Mouse (Mus musculus) left cerebral cortex, postnatal 36 days (tissue): Measurements from ENCODE around the gene Gpr162. TPM values are rescaled to one million over a fixed set of nuclear protein-coding genes. Genes with fewer than 3 reads are reported as not detected.
"Not testable (repeated sequence)": the region's sequence is repeated elsewhere in the genome, so short reads cannot be mapped to it uniquely, and the experiment has no call there.

Experiments
- DNase-seq, 2 experiments: peaks; one replicate each; pipeline ENCODE4 v3.0.0; 2021 to 2022; ENCODE audit warnings: low spot score in 2 of 2, mixed read lengths in 1 of 2
- intact Hi-C: fragments of 180-260 bp; cut with DNase I; formaldehyde crosslinking; loops from one replicate; pipeline ENCODE4 v1.15.1; 2025
- total RNA-seq, 2 experiments: library from RNA; stranded (reverse); gene quantifications; 2 replicates each; pipeline ENCODE4 v1.2.3; 2021

Gene Gpr162
- total RNA-seq, 2 experiments from 2014 or later = 218 to 235 TPM

- intact Hi-C loops = loop anchor here (10.0 kb wide), 1 partner anchor 230 kb away; no protein-coding TSS in a partner anchor
- DNase-seq = no peak
These were observed 9.1 kb downstream of the Gpr162 start for GRCm38 (mm10) chr6:124854647-124855046.

- intact Hi-C loops = loop anchor here (10.0 kb wide), 1 partner anchor 234 kb away; no protein-coding TSS in a partner anchor
- DNase-seq = no peak
These were observed 13.2 kb downstream of the Gpr162 start for GRCm38 (mm10) chr6:124850535-124850934.

DNA sequence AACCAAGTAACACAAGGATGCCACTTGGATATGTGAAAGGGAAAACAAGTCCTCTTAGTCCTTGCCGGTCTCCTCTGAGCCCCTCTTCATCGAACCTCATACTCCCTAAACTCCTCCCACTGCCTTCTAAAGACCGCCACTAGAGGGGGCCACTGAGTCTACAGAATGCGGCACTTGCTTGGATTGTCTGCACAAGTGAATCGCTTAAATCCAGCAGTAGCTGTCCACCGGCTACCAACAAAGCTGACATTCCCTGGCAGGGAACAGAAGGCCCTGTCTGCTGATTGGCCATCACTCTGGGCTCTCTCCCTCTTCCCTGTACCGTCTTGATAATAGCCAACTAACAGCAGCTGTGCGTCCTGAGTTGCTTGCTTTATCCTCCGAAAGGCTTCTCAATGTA lies 16.5 kb downstream of the Gpr162 start:
- DNase-seq = peak; percentile 87 to 89
- intact Hi-C loops = no loop called here

- intact Hi-C loops = no loop called here
- no peak for DNase-seq
These were observed 23.3 kb downstream of the Gpr162 start, which contains the start of gene Gnb3 for GRCm38 (mm10) chr6:124840241-124841167. Gene Gnb3 (minus strand): TSS chr6:124840275.

DNA sequence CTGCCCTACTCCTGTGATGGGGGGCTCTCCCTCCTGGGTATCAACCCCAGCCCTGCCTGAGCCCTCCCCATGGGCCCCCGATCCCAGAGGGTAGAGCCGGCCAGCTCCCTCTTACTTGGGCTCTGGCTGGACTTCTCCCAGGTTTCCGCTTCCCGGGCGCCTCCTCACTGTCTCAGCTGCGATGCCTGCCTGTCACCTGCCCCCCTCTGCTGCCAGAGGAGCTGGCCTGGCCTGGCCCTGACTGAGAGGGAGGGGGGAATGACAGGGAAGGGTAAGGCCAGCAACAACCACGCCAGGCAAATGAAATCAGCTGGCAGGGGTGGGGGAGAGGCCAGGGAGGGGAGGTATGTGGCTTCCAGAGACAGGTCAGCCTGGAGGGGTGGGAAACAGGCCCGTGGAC lies 24.0 kb downstream of the Gpr162 start:
- intact Hi-C loops = no loop called here

DNA sequence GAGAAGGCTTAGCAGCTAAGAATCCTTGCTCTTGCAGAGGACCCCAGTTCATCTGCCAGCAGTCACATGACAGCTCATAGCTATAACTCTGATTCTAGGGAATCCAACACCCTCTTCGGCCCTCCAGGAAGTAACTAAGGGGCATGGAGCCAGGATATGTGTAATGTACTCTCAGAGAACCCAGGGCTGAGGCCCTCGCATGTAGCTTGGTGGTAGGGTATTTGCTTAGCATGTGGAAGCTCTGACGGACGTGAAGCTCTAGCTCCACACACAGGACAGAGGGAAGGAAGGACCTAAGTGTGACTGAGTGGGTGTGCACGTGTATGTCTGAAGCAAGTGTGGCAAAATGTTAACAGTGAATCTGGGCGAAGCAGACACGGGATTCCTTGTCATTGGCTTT lies 27.4 kb downstream of the Gpr162 start:
- intact Hi-C loops = no loop called here
- no peak for DNase-seq

More for the DNA sequence above, 24.0 kb downstream of the Gpr162 start:
- DNase-seq = no peak

- intact Hi-C loops = no loop called here
- DNase-seq = no peak
These were observed 28.3 kb downstream of the Gpr162 start for GRCm38 (mm10) chr6:124835531-124835930.

GRCm38 (mm10) chr6:124834512-124835081 lies 29.2 kb downstream of the Gpr162 start:
- DNase-seq = no peak
- intact Hi-C loops = no loop called here

- intact Hi-C loops = no loop called here
- no peak for DNase-seq
These were observed 32.1 kb downstream of the Gpr162 start for GRCm38 (mm10) chr6:124831649-124832048.

- intact Hi-C loops, DNase-seq: not testable (repeated sequence)
These were observed 32.6 kb downstream of the Gpr162 start for GRCm38 (mm10) chr6:124831199-124831598.

- intact Hi-C loops = no loop called here
- peak; percentile 90 to 92 for DNase-seq
These were observed 33.7 kb downstream of the Gpr162 start for GRCm38 (mm10) chr6:124829799-124830700.

- peak; percentile 99 for DNase-seq
- intact Hi-C loops = no loop called here
These were observed 34.6 kb downstream of the Gpr162 start, which contains the start of the genes Usp5 and Cdca3 for GRCm38 (mm10) chr6:124828868-124829798. Gene Usp5 (minus strand): TSS chr6:124829484. Gene Cdca3 (plus strand): TSS chr6:124829547.

GRCm38 (mm10) chr6:124828101-124828592 lies 35.6 kb downstream of the Gpr162 start:
- no peak for DNase-seq
- intact Hi-C loops = no loop called here

- intact Hi-C loops = no loop called here
These were observed 41.7 kb downstream of the Gpr162 start for GRCm38 (mm10) chr6:124822049-124822448.

GRCm38 (mm10) chr6:124820891-124821290 lies 42.9 kb downstream of the Gpr162 start:
- no peak for DNase-seq
- intact Hi-C loops = no loop called here

More at GRCm38 (mm10) chr6:124822049-124822448, 41.7 kb downstream of the Gpr162 start:
- no peak for DNase-seq

DNA sequence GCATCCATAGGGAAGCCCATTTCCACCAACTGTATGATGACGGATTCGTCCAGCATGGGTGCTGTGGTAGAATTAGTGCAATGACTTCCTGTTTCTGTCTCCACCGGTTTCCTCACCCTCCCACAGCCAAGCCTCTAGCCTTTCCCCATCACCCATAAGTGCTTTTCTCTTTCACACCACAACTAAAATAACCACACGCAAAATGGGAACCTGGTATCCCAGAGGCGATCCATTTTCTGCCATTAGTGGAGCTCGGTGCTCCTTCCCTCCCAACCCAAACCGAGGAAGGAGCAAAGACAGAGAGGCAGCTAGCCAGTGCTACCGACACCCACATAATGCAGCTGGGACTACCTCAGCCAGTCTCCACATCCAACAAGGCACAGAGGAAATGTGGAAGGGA lies 45.8 kb downstream of the Gpr162 start:
- DNase-seq = peak in 1 of 2 experiments; percentile 38
- intact Hi-C loops = no loop called here

DNA sequence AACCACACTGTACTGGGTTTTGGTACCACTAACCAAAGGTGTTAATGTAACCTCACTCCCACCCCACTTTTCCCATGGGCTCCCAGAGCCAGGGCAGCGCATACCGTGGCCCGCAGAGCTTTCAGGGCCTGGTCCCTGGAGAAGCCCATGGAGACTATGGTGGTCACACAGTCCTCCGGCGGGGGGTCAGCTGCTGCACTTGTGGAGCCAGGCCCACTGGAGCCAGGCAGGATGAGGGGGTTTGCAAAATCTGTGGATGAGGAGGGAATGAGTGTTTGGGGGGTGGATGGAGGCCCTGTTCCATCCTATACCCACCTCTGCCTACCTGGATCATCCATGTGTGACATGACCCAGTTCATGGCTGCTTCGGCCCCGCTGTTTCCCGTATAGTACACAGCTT lies 46.2 kb downstream of the Gpr162 start:
- no peak for DNase-seq

GRCm38 (mm10) chr6:124817125-124817524 lies 46.7 kb downstream of the Gpr162 start:
- intact Hi-C loops = no loop called here
- DNase-seq = no peak

More for the DNA sequence above, 46.2 kb downstream of the Gpr162 start:
- intact Hi-C loops = no loop called here
